Mouse (Mus musculus) embryo, embryonic 10.5 days (tissue): Measurements from ENCODE around the gene Gm20379.

Experiments used
- DNase-seq: peaks from one replicate; pipeline ENCODE4 v3.0.0-alpha.2; 2015; ENCODE audit warnings: low spot score

Gm20379 gene

DNA sequence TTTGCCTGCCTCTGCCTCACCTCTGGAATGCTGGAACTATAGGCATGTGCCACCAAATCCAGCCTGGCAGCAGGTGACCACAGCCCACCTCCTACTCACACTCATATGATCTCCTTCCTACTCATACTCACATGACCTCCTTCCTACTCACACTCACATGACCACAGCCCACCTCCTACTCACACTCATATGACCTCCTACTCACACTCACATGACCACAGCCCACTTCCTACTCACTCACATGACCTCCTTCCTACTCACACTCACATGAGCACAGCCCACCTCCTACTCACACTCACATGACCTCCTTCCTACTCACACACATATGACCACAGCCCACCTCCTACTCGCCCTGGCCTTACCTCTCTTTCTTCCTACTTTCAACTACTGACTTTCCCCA lies 31.1 kb downstream of the Gm20379 start:
- DNase-seq: no peak

GRCm38 (mm10) chr13:92337773-92338462 lies 32.1 kb downstream of the Gm20379 start:
- DNase-seq: no peak

GRCm38 (mm10) chr13:92339787-92340186 lies 34.0 kb downstream of the Gm20379 start:
- no peak for DNase-seq

GRCm38 (mm10) chr13:92344033-92344432 lies 38.3 kb downstream of the Gm20379 start:
- DNase-seq: no peak

DNA sequence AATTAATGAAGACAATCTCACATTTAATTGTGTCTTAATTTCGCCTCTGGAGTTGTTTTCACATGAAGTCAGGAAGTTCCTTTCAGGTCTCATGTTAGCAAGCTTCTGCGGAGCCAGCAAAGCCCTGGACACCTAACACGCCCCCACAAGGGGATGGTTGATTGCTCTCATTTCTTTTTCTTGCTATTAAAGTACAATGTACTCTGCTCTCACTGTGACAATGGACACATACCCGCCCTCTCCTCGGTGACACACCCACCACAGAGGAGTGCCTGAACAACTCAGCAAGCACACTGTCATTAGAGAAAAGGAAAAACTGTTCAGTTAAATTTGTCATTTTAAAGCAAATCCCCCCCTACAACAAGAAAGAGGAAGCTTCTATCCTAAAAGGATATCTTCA lies 40.6 kb downstream of the Gm20379 start:
- DNase-seq: no peak

DNA sequence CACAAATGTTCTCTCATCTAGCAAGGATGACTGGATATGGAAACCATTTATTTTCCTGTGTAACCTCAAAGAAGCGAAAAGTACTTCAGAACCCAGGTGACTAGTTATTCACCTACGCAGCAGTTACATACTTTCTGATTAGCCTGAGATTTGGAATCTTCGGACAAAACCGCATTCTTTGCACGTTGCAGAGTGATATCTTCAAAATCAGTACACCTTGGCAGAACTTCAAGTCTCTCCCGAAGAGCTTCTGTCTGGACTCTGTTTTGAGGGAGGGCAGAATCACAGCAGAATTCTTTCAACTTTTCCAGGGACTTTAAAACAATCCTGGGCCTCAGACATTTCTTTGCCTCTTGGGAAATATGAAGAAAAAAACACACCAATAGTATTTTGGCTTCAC lies 45.3 kb downstream of the Gm20379 start:
- no peak for DNase-seq

DNA sequence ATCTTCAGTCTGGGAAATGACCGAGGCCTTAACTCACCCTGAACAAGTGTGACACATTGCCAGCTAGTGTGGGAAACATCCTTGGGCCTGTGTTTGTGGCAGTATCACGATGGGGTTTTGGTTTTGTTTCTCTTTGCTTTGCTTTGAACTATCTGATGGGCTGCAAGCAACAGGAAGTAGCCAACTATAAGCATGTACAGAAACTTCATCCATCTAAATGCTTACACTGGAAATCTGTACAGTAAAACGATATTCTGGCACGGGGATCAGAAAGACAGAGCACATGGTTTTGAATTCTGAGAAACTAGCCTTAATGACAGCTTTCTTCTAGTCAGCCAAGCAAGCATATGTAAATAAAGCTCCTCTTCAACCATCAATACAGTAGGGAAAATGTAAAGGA lies 48.2 kb downstream of the Gm20379 start:
- peak; percentile 10 for DNase-seq

GRCm38 (mm10) chr13:92354456-92355271 lies 48.9 kb downstream of the Gm20379 start, which contains the start of the genes Dhfr and Msh3:
Dhfr (plus strand) TSS chr13:92354726.
Msh3 (minus strand) TSS chr13:92355003.
- DNase-seq: peak; percentile 99

GRCm38 (mm10) chr13:92355272-92355643 lies 49.5 kb downstream of the Gm20379 start:
- no peak for DNase-seq

- peak; percentile 29 for DNase-seq
Measured at GRCm38 (mm10) chr13:92356376-92356775, 50.6 kb downstream of the Gm20379 start.
